Mouse (Mus musculus): Measurements from ENCODE around the gene Tmem151a. TPM values are rescaled to one million over a fixed set of nuclear protein-coding genes. Genes with fewer than 3 reads are reported as not detected.

The Tmem151a gene
- polyA plus RNA-seq, 1 experiment from 2014 or later: 7.9 TPM

DNA sequence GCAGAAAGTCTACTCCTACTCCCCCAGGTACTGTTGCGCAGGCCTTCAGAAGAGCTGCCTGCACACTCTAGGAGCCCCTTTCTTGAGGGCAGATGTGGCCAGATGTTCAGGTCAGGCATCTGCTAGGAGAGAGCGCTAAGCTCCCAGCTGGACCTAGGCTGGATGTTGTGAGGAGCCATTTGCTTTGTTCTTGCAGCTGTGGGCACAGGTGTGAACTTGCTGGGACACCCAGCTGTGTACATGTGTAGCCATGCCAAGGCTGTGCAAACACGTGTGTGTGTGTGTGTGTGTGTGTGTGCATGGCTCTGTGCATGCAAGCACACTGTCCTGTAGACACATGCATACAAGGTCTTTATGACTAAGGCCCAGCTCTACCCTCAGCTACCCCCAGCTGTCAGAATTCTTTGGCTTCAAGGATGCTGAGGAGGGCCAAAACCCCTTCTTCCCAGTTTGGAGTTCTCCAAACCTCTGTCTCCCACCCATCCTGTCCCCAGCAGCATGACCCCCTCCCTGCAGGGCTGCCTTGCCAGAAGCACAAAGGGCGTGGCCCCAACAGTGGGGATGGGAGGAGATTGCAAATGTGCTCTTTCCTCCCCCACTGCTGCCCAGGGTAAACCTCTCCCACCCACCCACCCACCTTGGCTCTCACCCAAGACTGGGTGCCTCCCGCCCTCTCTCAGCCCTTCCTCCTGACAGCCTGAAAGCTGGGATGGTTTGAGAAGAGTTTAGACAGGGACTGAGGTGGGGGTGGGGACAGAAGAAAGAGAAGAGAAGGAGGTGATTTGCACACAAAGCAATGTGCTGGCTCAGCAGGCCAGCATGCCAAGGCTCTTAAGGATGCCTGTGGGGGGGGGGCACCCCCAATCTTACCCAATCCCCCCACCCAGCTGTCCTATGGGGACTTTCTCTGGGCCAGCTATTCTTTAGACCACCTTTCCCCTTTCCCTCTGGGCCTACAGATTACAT is 24.7 kb downstream of the Tmem151a start:
- Histone ChIP-seq H3K4me3 (no peak overlapping the region), H3K9me3 (no peaks in the 10 kb centered on the region), H3K27me3 (no peaks in the 10 kb centered on the region), H3K36me3 (no peaks in the 10 kb centered on the region), H3K4me1 (peaks cover 16% of the 10 kb centered on the region; the same call in 1 of the 2 replicates), H3K9ac (replicated peaks) (no peak overlapping the region), H3K4me2 (replicated peaks) (no peak overlapping the region), H3K27ac (replicated peaks) (peak overlapping the region; percentile 16; the same call in 1 of the 2 replicates)
- ATAC-seq (replicated peaks): peak; percentile 18; the same call in 1 of the 2 replicates
- 41% methylated on average over 5 of the region's 5 CpGs for WGBS

DNA sequence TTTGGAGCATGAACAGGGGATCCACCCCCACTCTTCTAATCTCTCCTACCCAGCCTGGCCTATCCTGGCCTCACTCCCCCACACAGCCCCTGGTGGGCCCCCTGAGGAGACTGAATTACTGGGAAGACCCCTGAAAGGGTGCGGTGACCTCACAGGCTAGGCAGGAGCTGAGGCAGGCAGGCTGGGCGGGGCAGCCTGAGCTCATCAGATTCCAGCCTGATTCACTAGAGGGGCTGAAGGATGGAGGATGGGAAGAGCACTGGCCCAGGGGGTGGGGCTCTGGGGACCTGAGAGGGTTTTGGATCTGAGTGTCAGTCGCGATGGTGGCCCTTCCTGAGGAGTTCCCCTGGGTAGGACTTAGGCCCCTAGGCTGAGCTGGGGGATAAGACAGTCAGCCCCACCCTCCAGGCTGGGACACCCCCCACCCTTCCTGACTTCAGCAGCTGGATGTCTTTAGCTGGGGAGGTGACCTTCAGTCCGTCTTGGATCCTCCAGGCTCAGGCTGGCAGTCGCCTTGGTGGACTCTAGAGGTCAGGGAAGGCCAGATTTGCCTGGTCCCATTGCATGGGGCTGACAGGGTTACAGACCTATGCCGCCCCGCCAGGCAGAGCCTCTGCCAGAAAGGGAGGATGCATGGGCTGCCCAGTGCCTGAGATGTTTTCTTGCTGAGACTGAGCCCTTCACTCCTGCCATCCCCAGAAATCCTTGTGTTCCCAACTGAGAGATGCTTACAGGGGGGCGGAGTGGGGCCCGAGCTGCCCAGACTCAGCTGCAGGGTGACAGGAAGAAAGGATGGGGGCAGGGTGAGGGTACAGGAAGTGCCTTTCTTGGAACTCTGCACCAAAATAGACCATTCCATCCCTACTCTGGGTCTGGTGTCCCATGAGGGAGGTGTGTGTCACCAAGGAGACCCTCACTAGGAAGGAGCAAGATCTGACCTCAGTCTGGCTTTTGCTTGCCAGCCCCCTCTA is 26.2 kb downstream of the Tmem151a start:
- Histone ChIP-seq H3K4me1 (peaks cover 16% of the 10 kb centered on the region; the same call in 1 of the 2 replicates), H3K9ac (replicated peaks) (no peak overlapping the region), H3K4me3 (no peak overlapping the region), H3K36me3 (no peaks in the 10 kb centered on the region), H3K27me3 (no peaks in the 10 kb centered on the region), H3K9me3 (no peaks in the 10 kb centered on the region), H3K27ac (replicated peaks) (no peak overlapping the region), H3K4me2 (replicated peaks) (no peak overlapping the region)
- 20% methylated on average over 10 of the region's 10 CpGs for WGBS
- ATAC-seq (replicated peaks): no peak

DNA sequence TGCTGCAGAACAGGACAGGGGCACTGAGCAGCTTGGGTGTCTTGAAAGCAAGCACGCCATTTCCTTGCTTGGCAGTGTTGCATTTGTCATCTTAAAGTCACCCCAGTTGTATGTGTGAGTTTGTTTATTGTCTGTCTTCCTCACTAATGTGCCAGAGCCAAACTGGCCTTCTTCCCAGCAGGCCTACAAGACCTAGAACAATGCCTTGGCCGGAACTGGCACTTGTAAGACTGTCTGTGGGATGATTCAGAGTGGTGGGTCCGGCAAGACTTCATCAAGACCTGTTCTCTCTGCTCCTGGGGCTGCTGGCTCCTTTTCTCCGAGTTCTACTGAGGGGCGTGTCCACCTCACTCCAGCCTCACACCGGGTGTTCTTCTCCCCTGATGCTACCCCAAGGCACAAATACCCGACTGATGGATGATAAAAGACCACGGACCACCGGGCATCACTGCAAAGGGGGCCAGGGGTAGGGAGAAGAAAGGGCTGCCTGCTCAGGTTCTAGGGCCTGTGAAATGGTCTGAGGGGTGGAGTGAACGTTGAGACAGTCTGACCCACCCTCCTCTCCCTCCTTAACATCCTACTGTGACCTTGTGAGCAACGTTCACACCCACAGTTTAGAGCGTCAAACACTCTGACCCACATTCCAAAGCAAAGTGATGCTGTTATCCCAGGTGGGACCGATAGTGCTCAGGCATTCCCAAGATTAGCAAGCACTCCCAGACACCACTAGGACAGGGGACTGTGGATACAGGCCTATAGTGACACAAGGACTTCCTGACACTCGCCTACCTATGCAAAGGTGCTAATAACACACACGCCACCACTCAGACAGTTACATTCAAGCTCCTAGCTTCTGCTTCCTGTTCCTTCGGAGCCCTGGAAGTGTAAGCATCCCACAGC is 27.2 kb downstream of the Tmem151a start:
- no peaks in the 10 kb centered on the region for H3K36me3 ChIP-seq
- 26% methylated on average over 16 of the region's 16 CpGs for WGBS
- H3K4me1 ChIP-seq: peaks cover 16% of the 10 kb centered on the region; the same call in 1 of the 2 replicates
- no peak for ATAC-seq (replicated peaks)
- H3K4me2 ChIP-seq (replicated peaks): no peak overlapping the region
- H3K9ac ChIP-seq (replicated peaks): no peak overlapping the region
- H3K4me3 ChIP-seq: no peak overlapping the region
- H3K27me3 ChIP-seq: peaks cover 8% of the 10 kb centered on the region; the same call in 1 of the 2 replicates
- H3K27ac ChIP-seq (replicated peaks): no peak overlapping the region
- no peaks in the 10 kb centered on the region for H3K9me3 ChIP-seq

DNA sequence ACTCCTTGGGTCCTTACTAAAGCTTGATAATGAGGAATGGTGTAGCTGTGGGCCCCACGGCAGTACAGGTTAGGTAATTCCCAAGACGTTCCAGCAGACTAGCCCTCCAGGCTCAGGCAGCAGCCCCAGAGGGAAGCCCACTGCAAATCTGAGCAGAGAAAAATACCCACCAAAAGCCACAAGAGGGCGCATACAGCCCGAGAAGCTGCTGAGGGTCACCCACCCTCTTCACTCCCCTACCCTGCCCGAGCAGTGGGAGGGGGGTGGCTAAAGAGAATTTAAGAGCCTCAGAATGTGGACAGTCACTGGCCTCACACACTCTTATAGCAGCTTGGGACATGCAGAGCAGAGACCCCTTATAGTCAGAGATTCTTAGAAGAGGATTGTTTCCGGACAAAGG is 29.1 kb downstream of the Tmem151a start:
- H3K36me3 ChIP-seq: no peaks in the 10 kb centered on the region
- no peak overlapping the region for H3K27ac ChIP-seq (replicated peaks)
- H3K27me3 ChIP-seq: peaks cover 24% of the 10 kb centered on the region
- no peaks in the 10 kb centered on the region for H3K9me3 ChIP-seq
- peak; percentile 65; the same call in 1 of the 2 replicates for ATAC-seq (replicated peaks)
- 10% methylated on average over 6 of the region's 6 CpGs for WGBS
- H3K4me3 ChIP-seq: no peak overlapping the region
- H3K9ac ChIP-seq (replicated peaks): no peak overlapping the region
- H3K4me1 ChIP-seq: peaks cover 16% of the 10 kb centered on the region; the same call in 1 of the 2 replicates
- H3K4me2 ChIP-seq (replicated peaks): no peak overlapping the region

DNA sequence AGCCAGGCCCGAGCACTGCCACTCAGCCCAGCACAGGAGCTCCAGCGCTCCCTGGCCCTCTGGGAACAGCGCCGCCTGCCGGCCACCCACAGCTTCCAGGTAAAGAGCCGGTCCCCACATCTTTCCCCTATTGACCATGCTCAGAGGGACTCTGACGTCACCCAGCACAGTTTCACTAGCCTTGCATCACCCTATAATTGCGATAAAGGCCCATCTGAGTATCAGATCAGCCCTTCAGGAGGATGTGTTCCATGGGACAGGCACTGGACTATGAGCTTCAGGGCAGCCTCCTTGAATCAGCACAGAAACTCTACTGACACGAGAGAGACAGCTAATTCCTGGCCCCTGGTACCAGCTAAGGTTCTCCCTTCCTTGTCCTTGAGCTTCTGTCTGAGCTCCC is 31.4 kb downstream of the Tmem151a start:
- no peak for ATAC-seq (replicated peaks)
- 20% methylated on average over 9 of the region's 9 CpGs for WGBS
- Histone ChIP-seq H3K4me1 (peaks cover 23% of the 10 kb centered on the region), H3K27me3 (peaks cover 35% of the 10 kb centered on the region), H3K9me3 (no peaks in the 10 kb centered on the region), H3K4me2 (replicated peaks) (no peak overlapping the region), H3K36me3 (peaks cover 8% of the 10 kb centered on the region; the same call in 1 of the 2 replicates), H3K27ac (replicated peaks) (no peak overlapping the region), H3K9ac (replicated peaks) (no peak overlapping the region), H3K4me3 (no peak overlapping the region)

DNA sequence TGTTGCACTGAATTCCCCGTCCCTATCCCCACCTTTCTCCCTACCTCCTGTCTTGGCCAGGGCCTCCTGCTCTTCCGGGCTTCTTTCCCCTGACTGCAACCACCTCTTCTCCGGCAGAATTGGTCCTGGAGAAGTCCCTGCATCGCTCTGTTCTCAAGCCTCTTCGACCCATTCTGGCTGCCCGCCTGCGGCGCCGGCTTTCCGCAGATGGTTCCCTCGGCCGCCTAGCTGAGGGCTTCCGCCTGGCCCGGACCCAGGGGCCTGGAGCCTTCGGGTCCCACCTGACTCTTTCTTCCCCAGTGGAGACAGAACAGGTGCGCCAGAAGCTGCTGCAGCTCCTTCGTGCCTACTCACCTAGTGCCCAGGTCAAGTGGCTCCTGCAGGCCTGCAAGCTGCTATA is 32.5 kb downstream of the Tmem151a start:
- H3K9me3 ChIP-seq: no peaks in the 10 kb centered on the region
- peaks cover 35% of the 10 kb centered on the region for H3K27me3 ChIP-seq
- peaks cover 15% of the 10 kb centered on the region for H3K36me3 ChIP-seq
- H3K4me2 ChIP-seq (replicated peaks): no peak overlapping the region
- H3K9ac ChIP-seq (replicated peaks): no peak overlapping the region
- no peak overlapping the region for H3K4me3 ChIP-seq
- WGBS: 63% methylated on average over 17 of the region's 17 CpGs
- no peak overlapping the region for H3K27ac ChIP-seq (replicated peaks)
- no peak for ATAC-seq (replicated peaks)
- H3K4me1 ChIP-seq: peaks cover 23% of the 10 kb centered on the region

DNA sequence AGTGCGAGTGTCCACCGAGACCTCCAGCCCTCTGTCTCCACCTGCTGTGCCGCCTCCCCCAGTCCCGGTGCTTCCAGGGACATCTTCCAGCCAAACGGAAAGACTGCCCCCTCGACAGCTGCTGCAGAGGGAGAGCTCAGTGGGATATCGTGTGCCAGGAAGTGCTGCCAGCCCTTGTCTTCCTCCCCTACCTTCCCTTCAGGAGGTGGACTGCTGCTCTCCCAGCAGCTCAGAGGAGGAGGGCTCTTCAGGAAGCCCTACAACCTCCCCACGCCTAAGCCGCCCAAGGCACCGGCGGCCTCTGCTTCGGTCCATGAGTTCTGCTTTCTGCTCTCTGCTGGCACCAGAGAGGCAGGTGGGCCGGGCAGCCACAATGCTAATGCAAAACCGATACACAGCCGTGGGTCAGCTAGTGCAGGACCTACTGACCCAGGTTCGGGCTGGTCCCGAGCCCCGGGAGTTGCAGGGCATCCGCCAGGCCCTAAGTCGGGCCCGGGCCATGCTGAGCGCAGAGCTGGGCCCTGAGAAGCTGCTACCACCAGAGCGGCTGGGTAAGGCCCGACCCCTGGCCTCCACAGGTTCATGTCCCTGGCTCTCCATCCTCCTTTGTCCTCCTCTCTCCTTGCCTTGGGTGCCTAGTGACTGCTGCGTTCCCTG is 33.0 kb downstream of the Tmem151a start:
- ATAC-seq (replicated peaks): no peak
- peaks cover 35% of the 10 kb centered on the region for H3K27me3 ChIP-seq
- no peak overlapping the region for H3K4me2 ChIP-seq (replicated peaks)
- no peak overlapping the region for H3K9ac ChIP-seq (replicated peaks)
- H3K27ac ChIP-seq (replicated peaks): no peak overlapping the region
- no peaks in the 10 kb centered on the region for H3K9me3 ChIP-seq
- peaks cover 23% of the 10 kb centered on the region for H3K4me1 ChIP-seq
- no peak overlapping the region for H3K4me3 ChIP-seq
- H3K36me3 ChIP-seq: peaks cover 20% of the 10 kb centered on the region
- 32% methylated on average over 25 of the region's 25 CpGs for WGBS

DNA sequence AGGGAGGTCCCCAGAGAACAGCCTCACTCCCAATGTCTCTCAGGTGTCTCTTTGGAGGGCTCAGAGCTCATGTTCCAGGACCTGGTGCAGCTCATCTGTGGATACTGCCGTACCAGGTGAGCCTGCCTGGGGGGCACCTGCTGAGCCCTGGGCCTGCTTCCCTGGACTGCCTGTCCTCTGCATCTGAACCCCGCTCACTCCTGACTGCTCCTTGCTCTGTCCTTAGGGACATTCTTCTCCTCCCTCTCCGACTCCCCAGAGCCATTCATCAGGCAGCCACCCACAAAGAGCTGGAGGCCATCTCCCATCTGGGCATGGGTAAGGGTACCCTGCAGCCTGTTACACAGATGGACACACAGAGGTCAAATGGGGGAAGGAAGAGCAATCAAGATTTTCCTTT is 33.8 kb downstream of the Tmem151a start:
- H3K36me3 ChIP-seq: peaks cover 28% of the 10 kb centered on the region
- H3K27ac ChIP-seq (replicated peaks): no peak overlapping the region
- H3K4me3 ChIP-seq: no peak overlapping the region
- no peak for ATAC-seq (replicated peaks)
- H3K9me3 ChIP-seq: no peaks in the 10 kb centered on the region
- H3K9ac ChIP-seq (replicated peaks): no peak overlapping the region
- WGBS: 33% methylated on average over 3 of the region's 3 CpGs
- H3K27me3 ChIP-seq: peaks cover 35% of the 10 kb centered on the region
- peaks cover 23% of the 10 kb centered on the region for H3K4me1 ChIP-seq
- no peak overlapping the region for H3K4me2 ChIP-seq (replicated peaks)

DNA sequence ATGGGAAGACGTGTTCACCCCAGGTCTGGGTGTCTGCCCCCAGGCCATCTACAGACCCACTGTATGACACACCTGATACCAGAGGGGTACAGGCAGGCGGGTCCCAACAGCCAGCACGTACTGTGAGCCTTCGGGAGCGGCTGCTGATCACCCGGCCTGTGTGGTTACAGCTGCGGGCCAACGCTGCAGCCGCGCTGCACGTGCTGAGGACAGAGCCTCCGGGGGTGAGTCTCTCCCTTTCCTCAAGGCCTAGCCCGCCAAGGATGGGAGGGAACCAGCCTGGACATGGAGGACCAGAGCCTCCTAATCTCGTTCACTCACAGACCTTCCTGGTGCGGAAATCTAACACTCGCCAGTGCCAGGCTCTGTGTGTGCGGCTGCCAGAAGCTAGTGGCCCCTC is 34.3 kb downstream of the Tmem151a start:
- H3K4me2 ChIP-seq (replicated peaks): no peak overlapping the region

DNA sequence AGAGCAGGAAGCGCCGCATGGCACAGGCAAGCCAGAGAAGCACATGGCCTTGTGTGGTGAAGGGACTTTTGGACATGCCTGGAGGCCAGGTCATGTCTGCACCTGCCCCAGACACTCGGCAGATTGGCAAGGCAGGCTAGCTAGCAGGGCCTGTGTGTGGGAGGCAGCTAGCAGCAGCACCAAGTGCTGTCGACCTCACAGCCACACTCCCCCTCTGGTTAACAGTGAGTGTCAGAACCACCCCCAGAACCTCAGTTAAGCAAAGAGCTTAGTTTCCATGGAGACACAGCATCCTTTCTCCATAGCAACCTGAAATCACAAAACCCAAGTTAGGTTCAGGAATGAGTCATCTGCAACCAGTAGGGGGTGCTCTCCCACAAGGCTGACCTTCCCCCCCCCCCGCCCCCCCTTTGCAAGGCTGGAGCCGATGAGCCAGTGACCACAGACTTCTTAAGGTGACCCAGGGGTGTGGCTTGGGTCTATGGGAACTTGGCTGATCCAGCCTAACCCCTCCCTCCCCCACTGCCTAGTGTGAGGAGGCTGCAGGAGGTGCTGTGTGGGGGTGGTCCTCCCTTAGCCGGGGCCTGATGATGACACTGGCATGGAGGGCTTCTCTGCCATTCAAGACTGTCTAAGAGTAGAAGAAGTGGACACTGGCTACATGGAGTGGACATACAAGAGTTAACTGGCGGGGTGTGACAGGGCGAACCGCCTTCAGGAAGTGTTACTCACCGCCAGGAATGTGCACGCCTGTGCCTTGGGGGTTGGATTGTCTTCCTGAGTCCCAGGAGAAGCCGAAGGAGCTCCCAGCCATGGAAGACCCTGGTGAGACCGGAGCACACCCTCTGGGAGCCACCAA is 35.1 kb downstream of the Tmem151a start, which contains the start of gene Rin1:
Gene Rin1, plus strand, starts transcription at position 435 of the 859 bp plus-strand sequence.
- Histone ChIP-seq H3K27ac (replicated peaks) (0 out of 2 replicates have a peak within 1 kb of the TSS, but pooled peaks have one; percentile 17), H3K4me3 (no peak within 1 kb of the TSS), H3K27me3 (peaks cover 35% of the 10 kb centered on the region), H3K4me1 (peaks cover 20% of the 10 kb centered on the region), H3K9ac (replicated peaks) (no peak within 1 kb of the TSS), H3K36me3 (peaks cover 35% of the 10 kb centered on the region), H3K4me2 (replicated peaks) (no peak within 1 kb of the TSS), H3K9me3 (no peaks in the 10 kb centered on the region)
- 18% methylated on average over 13 of the region's 14 CpGs for WGBS
- peak; percentile 59 for ATAC-seq (replicated peaks)

More for the DNA sequence above, 34.3 kb downstream of the Tmem151a start:
- peaks cover 33% of the 10 kb centered on the region for H3K36me3 ChIP-seq
- WGBS: 7% methylated on average over 17 of the region's 17 CpGs
- no peaks in the 10 kb centered on the region for H3K9me3 ChIP-seq
- H3K4me3 ChIP-seq: no peak overlapping the region
- peaks cover 35% of the 10 kb centered on the region for H3K27me3 ChIP-seq
- H3K9ac ChIP-seq (replicated peaks): no peak overlapping the region
- no peak overlapping the region for H3K27ac ChIP-seq (replicated peaks)
- peaks cover 20% of the 10 kb centered on the region for H3K4me1 ChIP-seq
- ATAC-seq (replicated peaks): no peak

Measured in forebrain, embryonic 15.5 days (tissue).